Mouse (Mus musculus) erythroblast, embryonic 14.5 days (primary cell): ENCODE results near the gene Fam129a. TPM values are rescaled to one million over a fixed set of nuclear protein-coding genes. Genes with fewer than 3 reads are reported as not detected.

Experiments
- H3K27me3 ChIP-seq: 2 replicates; pipeline ENCODE4 v1.6.1; 2012; ENCODE audit warnings: inconsistent platforms; ENCODE audit not compliant: control insufficient read depth
- H3K36me3 ChIP-seq: 2 replicates; pipeline ENCODE4 v1.6.1; 2012; ENCODE audit warnings: mild to moderate bottlenecking, inconsistent platforms; ENCODE audit not compliant: control insufficient read depth
- H3K4me1 ChIP-seq: 2 replicates; pipeline ENCODE4 v1.6.1; 2012; ENCODE audit warnings: inconsistent platforms; ENCODE audit not compliant: control insufficient read depth
- H3K4me3 ChIP-seq: replicated peaks from 2 replicates; pipeline ENCODE3; 2012; ENCODE audit warnings: moderate library complexity, mild to moderate bottlenecking, inconsistent platforms
- H3K9me3 ChIP-seq: 2 replicates; pipeline ENCODE4 v1.6.1; 2012; ENCODE audit warnings: low read length, inconsistent platforms, mixed read lengths; ENCODE audit not compliant: control insufficient read depth
- GATA1 ChIP-seq: IDR thresholded peaks from 2 replicates; pipeline ENCODE4 v1.6.1; 2012; ENCODE audit warnings: low read length, inconsistent platforms, mixed read lengths
- TAL1 ChIP-seq: IDR thresholded peaks from 3 replicates; pipeline ENCODE4 v1.6.1; 2012; ENCODE audit warnings: low read length, inconsistent platforms, mixed read lengths
- polyA plus RNA-seq: library from polyadenylated mRNA; stranded (reverse); fragments of >175 nt; gene quantifications from 2 replicates; pipeline ENCODE4 v1.2.3, GENCODE M21; 2012

Fam129a gene
- polyA plus RNA-seq, 1 experiment = 0.06 TPM

GRCm38 (mm10) chr1:151697901-151698641, 127.1 kb downstream of the Fam129a start:
- no peak overlapping the region for H3K4me3 ChIP-seq
- H3K27me3 ChIP-seq = no peaks in the 10 kb centered on the region
- H3K9me3 ChIP-seq = no peaks in the 10 kb centered on the region
- TF ChIP-seq GATA1 (no peak), TAL1 (no peak)
- H3K4me1 ChIP-seq = no peaks in the 10 kb centered on the region; the same call in 1 of the 2 replicates
- no peaks in the 10 kb centered on the region for H3K36me3 ChIP-seq

GRCm38 (mm10) chr1:151699363-151699762, 128.4 kb downstream of the Fam129a start:
- TF ChIP-seq TAL1 = no peak
- TF ChIP-seq GATA1 = no peak
- no peaks in the 10 kb centered on the region for H3K27me3 ChIP-seq
- H3K36me3 ChIP-seq = no peaks in the 10 kb centered on the region

GRCm38 (mm10) chr1:151702816-151703215, 131.8 kb downstream of the Fam129a start:
- Histone ChIP-seq H3K27me3 (no peaks in the 10 kb centered on the region), H3K4me1 (peaks cover 3% of the 10 kb centered on the region), H3K9me3 (no peaks in the 10 kb centered on the region), H3K36me3 (no peaks in the 10 kb centered on the region), H3K4me3 (no peak overlapping the region)
- TF ChIP-seq TAL1 (no peak), GATA1 (no peak)

More at GRCm38 (mm10) chr1:151699363-151699762, 128.4 kb downstream of the Fam129a start:
- H3K9me3 ChIP-seq = no peaks in the 10 kb centered on the region
- H3K4me1 ChIP-seq = no peaks in the 10 kb centered on the region; the same call in 1 of the 2 replicates
- no peak overlapping the region for H3K4me3 ChIP-seq

- Histone ChIP-seq H3K9me3 (no peaks in the 10 kb centered on the region), H3K27me3 (no peaks in the 10 kb centered on the region), H3K4me1 (peaks cover 9% of the 10 kb centered on the region), H3K4me3 (no peak overlapping the region), H3K36me3 (no peaks in the 10 kb centered on the region)
- TF ChIP-seq GATA1 (no peak), TAL1 (no peak)
Observed at GRCm38 (mm10) chr1:151705723-151706396, 134.9 kb downstream of the Fam129a start.

GRCm38 (mm10) chr1:151706397-151706752, 135.4 kb downstream of the Fam129a start:
- Histone ChIP-seq H3K4me3 (no peak overlapping the region), H3K9me3 (no peaks in the 10 kb centered on the region), H3K4me1 (peaks cover 9% of the 10 kb centered on the region), H3K27me3 (no peaks in the 10 kb centered on the region), H3K36me3 (no peaks in the 10 kb centered on the region)
- no peak for TF ChIP-seq GATA1
- TF ChIP-seq TAL1 = no peak

- TF ChIP-seq TAL1 (no peak), GATA1 (no peak)
- no peaks in the 10 kb centered on the region for H3K9me3 ChIP-seq
- no peaks in the 10 kb centered on the region for H3K27me3 ChIP-seq
- no peak overlapping the region for H3K4me3 ChIP-seq
- H3K4me1 ChIP-seq = peaks cover 13% of the 10 kb centered on the region
- H3K36me3 ChIP-seq = no peaks in the 10 kb centered on the region
Observed at GRCm38 (mm10) chr1:151708966-151709733, 138.2 kb downstream of the Fam129a start.

GRCm38 (mm10) chr1:151709734-151710022, 138.7 kb downstream of the Fam129a start:
- Histone ChIP-seq H3K4me1 (peaks cover 13% of the 10 kb centered on the region), H3K27me3 (no peaks in the 10 kb centered on the region), H3K36me3 (no peaks in the 10 kb centered on the region), H3K4me3 (no peak overlapping the region), H3K9me3 (no peaks in the 10 kb centered on the region)
- no peak for TF ChIP-seq GATA1
- TF ChIP-seq TAL1 = no peak

- Histone ChIP-seq H3K4me1 (peaks cover 13% of the 10 kb centered on the region), H3K9me3 (no peaks in the 10 kb centered on the region), H3K36me3 (no peaks in the 10 kb centered on the region), H3K4me3 (no peak overlapping the region), H3K27me3 (no peaks in the 10 kb centered on the region)
- TF ChIP-seq GATA1 = no peak
- TF ChIP-seq TAL1 = no peak
Observed at GRCm38 (mm10) chr1:151710424-151711055, 139.6 kb downstream of the Fam129a start.

- Histone ChIP-seq H3K9me3 (no peaks in the 10 kb centered on the region), H3K36me3 (no peaks in the 10 kb centered on the region), H3K4me3 (no peak overlapping the region), H3K27me3 (no peaks in the 10 kb centered on the region), H3K4me1 (peaks cover 10% of the 10 kb centered on the region)
- TF ChIP-seq GATA1 = no peak
- no peak for TF ChIP-seq TAL1
Observed at GRCm38 (mm10) chr1:151711062-151711461, 140.1 kb downstream of the Fam129a start.
